Mouse (Mus musculus) limb, embryonic 15.5 days (tissue): ENCODE results near the gene Higd1b. TPM values are rescaled to one million over a fixed set of nuclear protein-coding genes. Genes with fewer than 3 reads are reported as not detected.

Experiments used
- ATAC-seq: fragments of 200-750 bp; cut with Nextera tagmentation; 2 replicates; pipeline ENCODE4 v1.8.0; 2017; ENCODE audit warnings: low read depth, moderate TSS enrichment; ENCODE audit not compliant: insufficient number of reproducible peaks, low FRiP score, low TSS enrichment
- H3K27ac ChIP-seq: fragments of 300-500 bp; sonication (generic); 2 replicates; pipeline ENCODE4 v1.5.1; 2015; ENCODE audit warnings: moderate library complexity, mild to moderate bottlenecking, inconsistent platforms
- H3K27me3 ChIP-seq: fragments of 300-500 bp; sonication (generic); 2 replicates; pipeline ENCODE4 v1.6.1; 2015; ENCODE audit warnings: inconsistent platforms
- H3K36me3 ChIP-seq: fragments of 300-500 bp; sonication (generic); 2 replicates; pipeline ENCODE4 v1.6.1; 2015; ENCODE audit warnings: inconsistent platforms
- H3K4me1 ChIP-seq: fragments of 300-500 bp; sonication (generic); 2 replicates; pipeline ENCODE4 v1.6.1; 2015; ENCODE audit warnings: inconsistent platforms
- H3K4me2 ChIP-seq: fragments of 300-500 bp; sonication (generic); 2 replicates; pipeline ENCODE4 v1.6.1; 2015; ENCODE audit warnings: mild to moderate bottlenecking, inconsistent platforms
- H3K4me3 ChIP-seq: fragments of 300-500 bp; sonication (generic); 2 replicates; pipeline ENCODE4 v1.5.1; 2015; ENCODE audit warnings: mild to moderate bottlenecking, inconsistent platforms
- H3K9ac ChIP-seq: fragments of 300-500 bp; sonication (generic); 2 replicates; pipeline ENCODE4 v1.6.1; 2015; ENCODE audit warnings: inconsistent platforms
- H3K9me3 ChIP-seq: fragments of 300-500 bp; sonication (generic); 2 replicates; pipeline ENCODE4 v1.6.1; 2016; ENCODE audit warnings: inconsistent platforms
- WGBS: fragments of 180-500 bp; shearing (Covaris S2); methylation state at CpG from one replicate; pipeline ENCODE4 v1.1.7; 2015; 5-methylcytosine and 5-hydroxymethylcytosine counted together
- polyA plus RNA-seq: library from polyadenylated mRNA; unstranded; fragments of >200 nt; fragmentation: Nextera tagmentation; extraction: Ambion mirVana; gene quantifications from 2 replicates; pipeline ENCODE4 v1.2.1, GENCODE M21; 2015

The Higd1b gene
- polyA plus RNA-seq, 1 experiment from 2014 or later: 0.84 TPM

DNA sequence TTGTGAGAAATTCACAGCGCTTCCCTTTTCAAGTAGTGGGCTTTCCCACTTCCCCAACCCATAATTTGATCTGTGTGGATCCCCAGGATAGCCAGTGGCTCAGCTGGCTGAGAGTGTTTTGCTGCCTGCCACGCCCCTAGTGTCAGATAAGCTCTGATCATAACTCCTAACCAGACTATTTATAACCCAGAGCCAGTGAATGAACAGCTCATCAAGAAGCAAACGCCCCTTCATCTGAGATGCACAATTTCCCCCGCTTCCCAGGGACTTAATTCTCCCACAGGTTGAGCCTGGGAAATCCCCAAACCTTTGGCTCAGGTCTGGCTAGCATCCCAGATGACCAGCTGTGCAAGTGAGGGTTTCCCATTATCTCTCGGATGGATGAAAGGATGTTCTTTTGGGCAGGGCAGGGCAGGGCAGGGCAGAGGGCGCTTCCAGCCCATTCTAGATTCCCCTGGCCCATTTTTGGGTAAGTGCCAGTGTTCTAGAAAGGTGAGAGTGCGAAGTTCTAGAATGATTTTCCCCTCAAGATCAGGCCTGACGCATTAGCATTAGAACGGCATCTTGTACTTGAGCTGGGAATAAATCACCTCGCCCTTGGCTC is 49.1 kb downstream of the Higd1b start, which contains the start of gene Fam187a:
Gene Fam187a, plus strand, starts transcription at position 554 of the 604 bp plus-strand sequence.
- H3K27ac ChIP-seq: no peak within 1 kb of the TSS
- H3K9me3 ChIP-seq: no peaks in the 10 kb centered on the region
- H3K9ac ChIP-seq: no peak within 1 kb of the TSS
- no peak within 1 kb of the TSS for H3K4me2 ChIP-seq
- 57% methylated on average over 10 of the region's 10 CpGs for WGBS
- H3K27me3 ChIP-seq: peaks cover 25% of the 10 kb centered on the region
- H3K4me1 ChIP-seq: peaks cover 9% of the 10 kb centered on the region
- no peaks in the 10 kb centered on the region for H3K36me3 ChIP-seq
- H3K4me3 ChIP-seq: no peak within 1 kb of the TSS
- ATAC-seq: no peak

- ATAC-seq: no peak
- no peaks in the 10 kb centered on the region for H3K36me3 ChIP-seq
- no peak overlapping the region for H3K4me2 ChIP-seq
- no peak overlapping the region for H3K9ac ChIP-seq
- H3K9me3 ChIP-seq: no peaks in the 10 kb centered on the region
- peaks cover 25% of the 10 kb centered on the region for H3K27me3 ChIP-seq
- no peak overlapping the region for H3K4me3 ChIP-seq
- H3K27ac ChIP-seq: no peak overlapping the region
- 78% methylated on average over 5 of the region's 5 CpGs for WGBS
- no peaks in the 10 kb centered on the region for H3K4me1 ChIP-seq
These were observed 51.8 kb downstream of the Higd1b start for GRCm38 (mm10) chr11:102887433-102887832.

Other genes starting within 250 kb of the Higd1b start
- gene Fzd2, start 231.5 kb upstream of the Higd1b start, polyA plus RNA-seq: 41.0 and 48.5 TPM in 2 replicates
- 0.81 and 0.90 TPM in 2 replicates for gene Meioc, start 172.1 kb upstream of the Higd1b start, polyA plus RNA-seq
- gene Ccdc43, start 138.1 kb upstream of the Higd1b start, polyA plus RNA-seq: 40.7 and 46.7 TPM in 2 replicates
- 5.1 and 6.0 TPM in 2 replicates for gene Adam11, start 74.4 kb upstream of the Higd1b start, polyA plus RNA-seq
- 46.3 and 57.6 TPM in 2 replicates for gene Gjc1, start 16.1 kb upstream of the Higd1b start, polyA plus RNA-seq
- 141 and 146 TPM in 2 replicates for gene Eftud2, start 45.1 kb downstream of the Higd1b start, polyA plus RNA-seq
- gene Ccdc103, start 45.4 kb downstream of the Higd1b start, polyA plus RNA-seq: 0.48 and 0.81 TPM in 2 replicates
- not detected in 2 replicates for gene Fam187a, start 49.3 kb downstream of the Higd1b start, polyA plus RNA-seq
- 0.28 and 0.65 TPM in 2 replicates for gene Gfap, start 65.1 kb downstream of the Higd1b start, polyA plus RNA-seq
- gene Kif18b, start 89.3 kb downstream of the Higd1b start, polyA plus RNA-seq: 8.0 and 8.4 TPM in 2 replicates
- gene C1ql1, start 110.8 kb downstream of the Higd1b start, polyA plus RNA-seq: 0.81 and 1.2 TPM in 2 replicates
- gene Nmt1, start 192.3 kb downstream of the Higd1b start, polyA plus RNA-seq: 47.6 and 54.0 TPM in 2 replicates
- 129 and 136 TPM in 2 replicates for gene Dcakd, start 192.5 kb downstream of the Higd1b start, polyA plus RNA-seq